Comparison of ENCODE assay signal across 14 mouse cellular contexts in genomic region chrX:11814861-11815260, GRCm38 (mm10).
DNase-seq lines count a peak whose midpoint lies in the region; ATAC-seq and TF ChIP-seq lines count a peak whose summit lies in the region.
"Had no signal": no experiment of that assay in that cellular context is flagged by ENCODE, and none has a peak within 500 bp of the region (broad histone marks: within the 10 kb centered on the region; RNA-seq: fewer than 3 reads in every experiment).

No protein-coding gene starts in this region.

- H3K27me3 ChIP-seq in lung, embryonic 14.5 days (ENCODE audit: insufficient read depth, low read length): no peaks in the 10 kb centered on the region
- no peaks in the 10 kb centered on the region for H3K27me3 ChIP-seq in myocyte (ENCODE audit: control insufficient read depth, insufficient read depth, insufficient read length)
- H3K27me3 ChIP-seq: liver, embryonic 13.5 days had no signal

- H3K9me3 ChIP-seq in lung, embryonic 14.5 days (ENCODE audit: low read depth, low read length): no peaks in the 10 kb centered on the region
- H3K9me3 ChIP-seq: embryonic facial prominence, embryonic 13.5 days; liver, embryonic 13.5 days had no signal

- H3K79me2 ChIP-seq in myocyte (ENCODE audit: control insufficient read depth, insufficient read depth): no peaks in the 10 kb centered on the region

- WGBS in lung, embryonic 14.5 days: 32% methylated on average over 9 of the region's 9 CpGs

- no peak for ATAC-seq in lung, embryonic 14.5 days (ENCODE audit: insufficient read depth)
- ATAC-seq in hematopoietic stem cell, adult 5-6 weeks (replicated peaks in 1 of 2; ENCODE audit: insufficient read depth in 1 of 2, low FRiP score in 2 of 2, low TSS enrichment in 1 of 2, low read depth in 1 of 2, poor library complexity in 2 of 2, severe bottlenecking in 2 of 2): peak; percentile 22 to 48; a peak in 1 of 4 replicates

- no peak overlapping the region for H3ac ChIP-seq in myocyte (ENCODE audit: control insufficient read depth, insufficient read length)

- no peaks in the 10 kb centered on the region for H3K36me3 ChIP-seq in lung, embryonic 14.5 days (ENCODE audit: insufficient read depth)
- no peaks in the 10 kb centered on the region for H3K36me3 ChIP-seq in myocyte (ENCODE audit: control insufficient read depth, insufficient read depth)
- H3K36me3 ChIP-seq: embryonic facial prominence, embryonic 13.5 days; liver, embryonic 13.5 days had no signal

- DNase-seq in cerebellum, postnatal 10 days: peak; percentile 74 to 82
- no peak for DNase-seq in cerebellum, adult 8-10 months
- peak; percentile 32 for DNase-seq in lung, embryonic 14.5 days
- DNase-seq in lung, postnatal 4 days: no peak
- DNase-seq in right cerebral cortex, postnatal 14 days: no peak
- no peak for DNase-seq in adrenal gland, postnatal 14 days
- DNase-seq: cerebellum, adult 11-12 months; heart, adult 2 months; heart, postnatal 10 days; kidney, adult 18-20 months; liver, embryonic 13.5 days had no signal

- H3K4me3 ChIP-seq in lung, embryonic 14.5 days (ENCODE audit: low read depth, low read length): no peak overlapping the region
- H3K4me3 ChIP-seq in myocyte: no peak overlapping the region
- H3K4me3 ChIP-seq: embryonic facial prominence, embryonic 13.5 days; heart, adult 2 months; liver, embryonic 13.5 days had no signal

- no peak overlapping the region for H3K9ac ChIP-seq in lung, embryonic 14.5 days
- H3K9ac ChIP-seq: embryonic facial prominence, embryonic 13.5 days; liver, embryonic 13.5 days had no signal

- 0 out of 2 replicates have a peak, but pooled peaks cover 4% of the 10 kb centered on the region for H3K4me1 ChIP-seq in lung, embryonic 14.5 days (ENCODE audit: insufficient read depth)
- H3K4me1 ChIP-seq: embryonic facial prominence, embryonic 13.5 days; liver, embryonic 13.5 days had no signal

- no peak for TF ChIP-seq POLR2A in myocyte (IDR thresholded peaks at IDR 0.05; ENCODE audit: insufficient read length, low read depth)

- H3K4me2 ChIP-seq in lung, embryonic 14.5 days: no peak overlapping the region
- H3K4me2 ChIP-seq in myocyte (ENCODE audit: low read depth): no peak overlapping the region
- H3K4me2 ChIP-seq: embryonic facial prominence, embryonic 13.5 days; liver, embryonic 13.5 days had no signal

- TF ChIP-seq CTCF in lung, embryonic 14.5 days (IDR thresholded peaks at IDR 0.05; ENCODE audit: low read depth): no peak

- H3K27ac ChIP-seq in lung, embryonic 14.5 days (ENCODE audit: low read depth): no peak overlapping the region
- H3K27ac ChIP-seq: embryonic facial prominence, embryonic 13.5 days; heart, adult 2 months; liver, embryonic 13.5 days had no signal

TF ChIP-seq in myocyte, 11 proteins besides CTCF, POLR2A, EP300 and RAD21:
- TF ChIP-seq SRF (IDR thresholded peaks at IDR 0.05; ENCODE audit: control insufficient read depth, insufficient read length, low read depth) (no peak), MYOG (IDR thresholded peaks at IDR 0.05; ENCODE audit: control insufficient read depth in 1 of 3, insufficient read depth in 1 of 3, insufficient read length in 2 of 3, low read depth in 2 of 3) (peak in 1 of 3 experiments; percentile 84), TCF3 (IDR thresholded peaks at IDR 0.05; ENCODE audit: insufficient read length, low read depth) (peak; percentile 12), USF1 (IDR thresholded peaks at IDR 0.05; ENCODE audit: low read depth) (no peak), MYOD1 (IDR thresholded peaks at IDR 0.05; ENCODE audit: control insufficient read depth in 1 of 3, insufficient read length in 2 of 3, low read depth in 2 of 3) (peak; percentile 15 to 87 (median 77)), TCF12 (IDR thresholded peaks at IDR 0.05; ENCODE audit: insufficient read depth, poor library complexity, severe bottlenecking) (peak; percentile 73)

Comparison
In these comparisons a context has a peak if more than half of its experiments do, and no peak if none do; other contexts are left out.
1. DNase-seq: peak in cerebellum, postnatal 10 days (2 of 2) and lung, embryonic 14.5 days (single experiment); none in cerebellum, adult 8-10 months (single experiment), lung, postnatal 4 days (0 of 2), right cerebral cortex, postnatal 14 days (single experiment) and adrenal gland, postnatal 14 days (single experiment).